In genomic region chr5:113986182-113986961, GRCm38 (mm10) we compare ENCODE assay signal across 10 mouse cellular contexts. TPM values are rescaled to one million over a fixed set of nuclear protein-coding genes. Genes with fewer than 3 reads are reported as not detected.
DNase-seq lines count a peak whose midpoint lies in the region; ATAC-seq and TF ChIP-seq lines count a peak whose summit lies in the region.
"Had no signal": no experiment of that assay in that cellular context is flagged by ENCODE, and none has a peak within 500 bp of the region (broad histone marks: within the 10 kb centered on the region; RNA-seq: fewer than 3 reads in every experiment).

No protein-coding gene starts in this region.

- no peak for TF ChIP-seq EP300 in stomach, postnatal 0 days (optimal IDR thresholded peaks at IDR 0.05)

- peaks cover 37% of the 10 kb centered on the region for H3K36me3 ChIP-seq in hindbrain, embryonic 13.5 days
- peaks cover 9% of the 10 kb centered on the region; the same call in 1 of the 2 replicates for H3K36me3 ChIP-seq in hindbrain, postnatal 0 days (ENCODE audit: insufficient read depth, low read length)
- H3K36me3 ChIP-seq in liver, embryonic 13.5 days: peaks cover 22% of the 10 kb centered on the region
- no peaks in the 10 kb centered on the region; the same call in 1 of the 2 replicates for H3K36me3 ChIP-seq in stomach, postnatal 0 days (ENCODE audit: control insufficient read depth, insufficient read depth, low read length)
- H3K36me3 ChIP-seq: hindbrain, embryonic 15.5 days had no signal

- 62% methylated on average over 9 of the region's 9 CpGs for WGBS in hindbrain, embryonic 13.5 days
- 56% methylated on average over 9 of the region's 9 CpGs for WGBS in hindbrain, postnatal 0 days
- 43% methylated on average over 9 of the region's 9 CpGs for WGBS in liver, embryonic 13.5 days (ENCODE audit: insufficient replicate concordance)
- 49% methylated on average over 9 of the region's 9 CpGs for WGBS in stomach, postnatal 0 days

- H3K4me2 ChIP-seq in hindbrain, embryonic 13.5 days: no peak overlapping the region
- H3K4me2 ChIP-seq in hindbrain, postnatal 0 days (ENCODE audit: low read depth, low read length): no peak overlapping the region
- peak overlapping the region; percentile 83 for H3K4me2 ChIP-seq in liver, embryonic 13.5 days
- H3K4me2 ChIP-seq in stomach, postnatal 0 days (replicated peaks; ENCODE audit: low read depth): no peak overlapping the region
- H3K4me2 ChIP-seq: hindbrain, embryonic 15.5 days had no signal

- H3K4me3 ChIP-seq in hindbrain, embryonic 13.5 days: no peak overlapping the region
- H3K4me3 ChIP-seq in hindbrain, postnatal 0 days (ENCODE audit: low read length): no peak overlapping the region
- no peak overlapping the region for H3K4me3 ChIP-seq in embryonic fibroblast, embryonic 13.5 days (ENCODE audit: insufficient read depth, low read length)
- peak overlapping the region; percentile 35 for H3K4me3 ChIP-seq in liver, embryonic 13.5 days (replicated peaks)
- H3K4me3 ChIP-seq in stomach, postnatal 0 days (ENCODE audit: low read depth, low read length): no peak overlapping the region
- H3K4me3 ChIP-seq: hindbrain, embryonic 15.5 days had no signal

- ATAC-seq in hindbrain, embryonic 13.5 days (ENCODE audit: low FRiP score): no peak
- ATAC-seq in hindbrain, postnatal 0 days: no peak
- no peak for ATAC-seq in liver, embryonic 13.5 days (ENCODE audit: low read depth)
- no peak for ATAC-seq in stomach, postnatal 0 days (ENCODE audit: low FRiP score, low TSS enrichment)

- no peaks in the 10 kb centered on the region for H3K9me3 ChIP-seq in hindbrain, embryonic 13.5 days
- no peaks in the 10 kb centered on the region for H3K9me3 ChIP-seq in hindbrain, postnatal 0 days (ENCODE audit: low read length)
- no peaks in the 10 kb centered on the region for H3K9me3 ChIP-seq in liver, embryonic 13.5 days (replicated peaks)
- H3K9me3 ChIP-seq in stomach, postnatal 0 days (ENCODE audit: control insufficient read depth, low read length): no peaks in the 10 kb centered on the region
- H3K9me3 ChIP-seq: hindbrain, embryonic 15.5 days had no signal

- no peak overlapping the region for H3K9ac ChIP-seq in hindbrain, embryonic 13.5 days
- no peak overlapping the region for H3K9ac ChIP-seq in hindbrain, postnatal 0 days (replicated peaks; ENCODE audit: low read length)
- peak overlapping the region; percentile 83 for H3K9ac ChIP-seq in liver, embryonic 13.5 days
- no peak overlapping the region for H3K9ac ChIP-seq in stomach, postnatal 0 days (ENCODE audit: low read length)
- H3K9ac ChIP-seq: hindbrain, embryonic 15.5 days had no signal

- TF ChIP-seq CTCF in hindbrain, postnatal 0 days (IDR thresholded peaks at IDR 0.05; ENCODE audit: low read depth): no peak
- TF ChIP-seq CTCF in embryonic fibroblast, embryonic 13.5 days (IDR thresholded peaks at IDR 0.05; ENCODE audit: borderline replicate concordance, insufficient read depth, low read length): no peak
- peak; percentile 31; the same call in 1 of the 2 replicates for TF ChIP-seq CTCF in stomach, postnatal 0 days (IDR thresholded peaks at IDR 0.05; ENCODE audit: low read depth)

- peaks cover 44% of the 10 kb centered on the region for H3K4me1 ChIP-seq in hindbrain, embryonic 13.5 days (replicated peaks)
- H3K4me1 ChIP-seq in hindbrain, postnatal 0 days (ENCODE audit: insufficient read depth, low read length): no peaks in the 10 kb centered on the region
- H3K4me1 ChIP-seq in embryonic fibroblast, embryonic 13.5 days (ENCODE audit: control insufficient read depth, insufficient read depth, low read length): peaks cover 22% of the 10 kb centered on the region
- peaks cover 98% of the 10 kb centered on the region for H3K4me1 ChIP-seq in liver, embryonic 13.5 days (replicated peaks)
- 0 out of 2 replicates have a peak, but pooled peaks cover 3% of the 10 kb centered on the region for H3K4me1 ChIP-seq in stomach, postnatal 0 days (replicated peaks; ENCODE audit: control insufficient read depth, insufficient read depth)

- no peak for DNase-seq in hindbrain, postnatal 0 days (ENCODE audit: low spot score)
- peak; percentile 16 for DNase-seq in induced T-regulatory cell, adult 2 months (ENCODE audit: low read depth)
- no peak for DNase-seq in liver, embryonic 13.5 days
- DNase-seq in stomach, postnatal 0 days (ENCODE audit: low spot score): no peak
- no peak for DNase-seq in frontal cortex, adult 2 months (ENCODE audit: extremely low spot score in 1 of 2, low spot score in 1 of 2)
- DNase-seq in cerebellum, adult 11-12 months: no peak

- no peaks in the 10 kb centered on the region for H3K27me3 ChIP-seq in hindbrain, embryonic 13.5 days
- H3K27me3 ChIP-seq in hindbrain, postnatal 0 days (ENCODE audit: insufficient read depth, low read length): no peaks in the 10 kb centered on the region
- no peaks in the 10 kb centered on the region for H3K27me3 ChIP-seq in liver, embryonic 13.5 days
- H3K27me3 ChIP-seq in stomach, postnatal 0 days (ENCODE audit: control insufficient read depth, insufficient read depth, low read length): no peaks in the 10 kb centered on the region
- H3K27me3 ChIP-seq: hindbrain, embryonic 15.5 days had no signal

- 0 out of 2 replicates have a peak overlapping the region, but pooled peaks have one; percentile 13 for H3K27ac ChIP-seq in hindbrain, embryonic 13.5 days
- H3K27ac ChIP-seq in hindbrain, postnatal 0 days: no peak overlapping the region
- H3K27ac ChIP-seq in embryonic fibroblast, embryonic 13.5 days (ENCODE audit: insufficient read depth, low read length): peak overlapping the region; percentile 27; the same call in 1 of the 2 replicates
- peak overlapping the region; percentile 98 for H3K27ac ChIP-seq in liver, embryonic 13.5 days
- H3K27ac ChIP-seq in stomach, postnatal 0 days (replicated peaks): peak overlapping the region; percentile 25; the same call in 1 of the 2 replicates
- H3K27ac ChIP-seq: hindbrain, embryonic 15.5 days had no signal

- no peak for TF ChIP-seq POLR2A in embryonic fibroblast, embryonic 13.5 days (IDR thresholded peaks at IDR 0.05; ENCODE audit: low read depth, low read length)

RNA-seq across cellular contexts. Expression of gene Ssh1, which starts 7.3 kb away (rescaled TPM):
- polyA plus RNA-seq in hindbrain, embryonic 13.5 days (2015; fragmentation: Nextera tagmentation; extraction: Ambion mirVana): 15.0 and 18.7 TPM in 2 replicates
- 12.4 and 14.5 TPM in 2 replicates for total RNA-seq in hindbrain, postnatal 0 days (2014; rRNA removed)
- 9.7 and 11.6 TPM in 2 replicates for polyA plus RNA-seq in hindbrain, postnatal 0 days (2015; fragmentation: Nextera tagmentation; extraction: Ambion mirVana)
- 21.0 and 22.9 TPM in 2 replicates for polyA plus RNA-seq in embryonic fibroblast, embryonic 13.5 days (2011; ENCODE audit: insufficient read length, low read depth, missing spikeins)
- polyA plus RNA-seq in liver, embryonic 13.5 days (2015; fragmentation: Nextera tagmentation; extraction: Ambion mirVana): 5.4 and 6.0 TPM in 2 replicates
- 5.0 and 5.3 TPM in 2 replicates for polyA plus RNA-seq in stomach, postnatal 0 days (2015; fragmentation: Nextera tagmentation; extraction: Ambion mirVana)
- 12.1 and 12.5 TPM in 2 replicates for polyA plus RNA-seq in frontal cortex, adult 2 months (2012; rRNA removed)

RNA-seq across cellular contexts. Expression of gene Dao, which starts 17.1 kb away (rescaled TPM):
- not detected in 2 replicates for polyA plus RNA-seq in hindbrain, embryonic 13.5 days (2015; fragmentation: Nextera tagmentation; extraction: Ambion mirVana)
- total RNA-seq in hindbrain, postnatal 0 days (2014; rRNA removed): 0.84 TPM in 1 of 2 replicates, not detected in the other
- 0.14 TPM in 1 of 2 replicates, not detected in the other for polyA plus RNA-seq in hindbrain, postnatal 0 days (2015; fragmentation: Nextera tagmentation; extraction: Ambion mirVana)
- polyA plus RNA-seq in embryonic fibroblast, embryonic 13.5 days (2011; ENCODE audit: insufficient read length, low read depth, missing spikeins): not detected in 2 replicates
- not detected in 2 replicates for polyA plus RNA-seq in liver, embryonic 13.5 days (2015; fragmentation: Nextera tagmentation; extraction: Ambion mirVana)
- 0.15 and 0.24 TPM in 2 replicates for polyA plus RNA-seq in stomach, postnatal 0 days (2015; fragmentation: Nextera tagmentation; extraction: Ambion mirVana)
- 0.15 and 0.18 TPM in 2 replicates for polyA plus RNA-seq in frontal cortex, adult 2 months (2012; rRNA removed)
- total RNA-seq: MEL had no signal
